Mouse (Mus musculus) cerebral cortex, adult 2 months (tissue): Measurements from ENCODE around the gene Tspan32.

Experiments
- WGBS: fragments of 180-500 bp; shearing (Covaris S2); methylation state at CpG from one replicate; pipeline ENCODE4 v1.1.7; 2018; 5-methylcytosine and 5-hydroxymethylcytosine counted together

Gene Tspan32

DNA sequence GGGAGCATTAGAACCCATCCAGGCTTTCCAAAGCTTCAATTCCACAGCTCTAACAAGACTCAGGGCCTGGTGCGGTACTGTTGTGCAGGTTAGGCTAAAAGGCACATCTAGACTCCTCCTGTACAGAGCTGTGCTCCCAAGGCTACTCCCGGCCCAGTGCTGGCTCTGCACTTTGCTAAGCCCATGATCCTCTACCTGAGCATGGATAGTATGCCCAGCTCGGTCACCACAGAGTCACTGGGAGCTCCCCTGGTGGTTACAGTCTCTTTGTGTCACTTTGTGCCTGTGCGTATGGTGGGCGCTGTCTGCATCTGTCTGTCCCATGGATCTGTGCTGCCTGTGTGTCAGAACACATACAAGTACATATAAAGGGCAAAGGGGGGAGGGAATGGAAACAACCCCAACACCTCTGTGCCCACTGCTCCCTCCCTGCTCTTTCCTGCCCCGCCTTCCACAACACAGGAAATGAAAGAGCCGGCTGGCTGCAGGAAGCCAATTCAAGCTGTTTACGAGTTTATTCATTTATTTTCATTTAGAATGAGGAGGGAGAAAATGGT lies 3.6 kb downstream of the Tspan32 start:
- WGBS: 60% methylated on average over 8 of the region's 8 CpGs

DNA sequence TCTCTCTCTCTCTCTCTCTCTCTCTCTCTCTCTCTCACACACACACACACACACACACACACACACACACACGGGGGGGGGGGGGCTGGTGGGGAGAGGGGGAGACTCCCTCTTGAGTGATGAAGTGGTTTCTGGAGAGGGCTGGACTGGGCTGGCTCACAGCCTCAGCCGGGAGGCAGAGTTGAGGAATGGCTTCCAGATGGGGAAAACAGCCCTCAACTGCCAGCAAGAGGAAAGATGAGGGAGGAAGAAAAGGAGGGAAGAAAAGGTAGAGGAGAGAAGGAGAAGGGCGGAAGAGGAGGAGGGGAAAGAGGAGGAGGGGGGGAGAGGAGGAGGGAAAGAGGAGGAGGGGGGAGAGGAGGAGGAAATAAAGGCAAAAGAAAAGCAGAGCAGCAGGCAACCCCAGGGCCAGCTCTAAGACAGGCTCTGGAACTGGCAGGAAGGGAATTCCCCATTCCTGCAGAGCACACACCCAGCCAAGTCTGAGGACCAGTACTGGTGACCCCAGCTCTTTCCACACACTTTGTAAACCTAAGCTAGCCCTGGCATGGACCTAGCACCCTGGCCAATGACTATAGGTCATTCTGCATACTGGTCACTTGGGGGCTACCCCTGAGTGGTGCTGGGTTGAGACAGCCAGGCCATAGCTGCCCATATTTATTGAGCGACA lies 4.3 kb downstream of the Tspan32 start:
- 40% methylated on average over 4 of the region's 4 CpGs for WGBS

DNA sequence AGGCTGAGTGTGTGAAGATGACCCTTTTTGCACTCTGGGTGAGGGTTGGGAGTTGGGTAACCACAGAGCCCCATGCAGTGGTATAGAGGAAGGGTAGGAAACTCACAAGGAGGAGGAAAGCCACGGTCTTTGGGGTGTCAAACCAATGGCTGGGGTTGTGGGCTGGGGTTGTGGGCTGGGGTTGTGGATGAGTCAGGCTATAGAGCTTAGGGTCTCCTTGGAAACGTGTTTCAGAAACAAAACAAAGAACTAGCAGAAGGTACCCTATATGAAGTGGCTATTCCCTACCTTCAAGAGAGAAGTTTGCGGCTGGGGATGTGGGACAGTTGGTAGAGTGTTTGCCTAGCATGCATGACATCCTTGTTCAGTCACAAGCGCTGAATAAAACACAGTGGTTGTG lies 5.2 kb downstream of the Tspan32 start:
- WGBS: 85% methylated on average over 4 of the region's 4 CpGs

DNA sequence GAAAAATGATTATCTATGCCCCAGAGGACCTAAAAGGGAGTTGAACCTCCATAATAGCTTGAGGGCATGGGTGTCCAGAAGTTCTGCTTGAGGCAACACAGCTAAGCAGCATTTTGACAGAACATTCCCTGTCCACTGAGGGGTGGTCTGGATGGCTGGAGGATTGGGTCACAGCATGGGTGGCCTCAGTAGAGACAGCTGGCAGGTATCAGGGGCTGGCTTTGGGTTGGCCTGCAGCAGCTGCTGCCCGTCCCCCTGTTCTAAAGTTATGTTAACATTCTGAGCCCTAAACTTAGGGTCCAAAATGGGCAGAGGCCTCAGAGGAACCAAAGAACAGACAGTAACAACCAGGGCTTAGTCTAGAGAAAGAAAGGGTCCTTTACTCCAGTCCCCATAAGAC lies 6.4 kb downstream of the Tspan32 start:
- 100% methylated on average over 1 of the region's 1 CpGs for WGBS

- WGBS: 59% methylated on average over 5 of the region's 5 CpGs
Measured at GRCm38 (mm10) chr7:143012230-143012875, 7.5 kb downstream of the Tspan32 start.

DNA sequence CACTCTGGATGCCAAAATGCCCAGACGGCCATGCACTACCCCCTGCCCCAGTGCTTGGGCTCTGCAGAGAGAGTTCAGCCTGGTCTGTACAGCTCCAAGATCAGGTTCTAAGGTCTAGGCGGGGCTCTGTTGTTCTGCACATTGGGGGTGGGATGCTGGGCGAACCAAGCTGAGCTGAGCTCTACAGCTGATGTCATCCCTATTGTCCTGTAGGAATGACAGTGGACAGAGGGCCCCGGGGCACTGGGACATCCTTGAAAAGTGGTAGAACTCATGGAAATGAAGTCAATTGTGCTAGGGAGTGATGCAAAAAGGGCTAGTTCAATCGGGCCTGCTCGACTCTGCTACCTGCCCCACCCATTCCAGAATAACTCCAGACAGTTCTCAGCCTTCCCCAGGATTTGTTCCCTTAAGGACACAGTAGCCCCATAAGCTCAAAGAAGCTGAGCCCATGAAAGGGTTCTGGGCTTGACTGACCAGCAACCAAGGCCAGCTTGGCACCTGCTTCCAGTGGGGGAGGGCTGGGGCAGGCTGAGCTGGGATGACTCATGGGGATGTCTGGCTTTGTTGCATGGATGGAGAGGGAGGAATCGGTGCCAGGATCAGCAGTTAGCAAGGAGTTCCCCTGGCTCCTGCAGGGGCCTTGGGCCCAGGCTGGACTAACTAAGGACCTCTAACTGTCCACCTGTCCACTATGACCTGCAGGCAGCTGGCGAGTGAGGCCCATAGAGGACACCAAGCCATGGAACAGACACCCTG lies 8.8 kb downstream of the Tspan32 start:
- WGBS: 52% methylated on average over 8 of the region's 8 CpGs

DNA sequence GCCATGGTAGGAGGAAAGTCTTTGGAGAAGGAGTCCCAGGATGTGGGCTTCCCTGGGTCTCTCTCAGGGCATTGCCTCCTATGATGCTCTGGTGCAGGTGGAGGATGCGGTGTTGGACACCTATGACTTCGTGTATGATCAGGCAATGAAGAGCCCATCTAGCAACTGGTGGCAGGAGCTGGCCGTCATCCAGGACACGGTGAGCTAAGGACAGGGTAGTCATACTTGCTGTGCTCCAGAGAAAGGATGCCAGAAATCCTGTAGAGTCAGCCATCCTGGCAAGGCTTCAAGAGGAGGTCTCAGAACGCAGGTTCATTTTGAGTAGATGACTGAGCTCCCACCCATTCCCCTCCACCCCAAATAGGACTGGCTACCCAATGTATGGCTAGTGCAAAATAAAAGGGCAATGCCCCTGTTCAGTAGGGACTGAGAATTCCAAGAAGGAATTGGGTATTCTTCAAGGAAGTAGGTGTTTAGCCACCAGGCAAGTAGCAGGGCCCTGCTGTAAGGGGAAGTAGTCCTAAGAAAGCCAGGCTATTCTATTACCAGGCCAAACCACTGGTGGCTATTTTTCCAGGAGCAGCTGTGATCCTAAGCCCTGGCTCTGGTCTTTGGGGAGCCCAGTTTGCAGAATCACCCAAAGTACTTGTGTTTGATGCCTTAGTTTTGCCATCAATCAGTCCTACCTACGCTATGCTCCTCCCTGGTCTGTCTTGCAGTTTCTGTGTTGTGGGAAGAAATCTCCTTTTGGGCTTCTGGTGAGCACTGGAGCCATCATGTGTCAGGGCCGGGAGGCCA lies 10.2 kb downstream of the Tspan32 start:
- 80% methylated on average over 7 of the region's 7 CpGs for WGBS

DNA sequence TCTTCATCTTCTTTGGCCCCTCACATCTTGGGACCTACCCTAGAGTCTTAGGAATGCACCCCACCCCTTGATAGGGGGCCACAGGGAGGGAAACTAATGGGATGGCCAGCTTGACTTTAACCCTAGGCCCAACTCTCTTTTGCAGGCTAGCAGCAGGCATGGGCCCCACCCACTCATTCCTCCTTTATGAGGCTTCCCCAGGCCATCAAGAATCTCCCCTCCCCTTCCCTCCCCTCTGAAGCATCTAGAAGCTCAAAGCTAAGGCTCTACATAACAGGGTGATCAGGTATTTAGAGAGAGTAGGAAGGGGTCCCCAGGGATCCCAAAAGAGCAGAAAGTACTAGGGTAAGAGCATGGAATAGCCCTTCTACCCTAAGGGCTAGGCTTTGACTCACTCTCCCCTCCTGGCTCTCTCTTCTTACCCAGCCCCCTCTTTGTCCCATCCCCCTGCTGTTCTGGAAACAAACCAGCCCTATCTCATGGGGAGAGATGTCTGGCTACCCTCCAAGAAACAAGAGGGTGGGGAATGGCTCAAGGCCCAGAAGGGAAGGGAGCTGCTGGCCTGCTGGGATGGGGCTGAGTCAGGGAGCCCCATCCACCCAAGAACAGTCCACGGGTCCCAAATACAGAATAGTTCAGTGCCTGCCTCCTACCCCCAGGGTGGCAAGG lies 11.0 kb downstream of the Tspan32 start:
- WGBS: 7% methylated on average over 1 of the region's 1 CpGs

DNA sequence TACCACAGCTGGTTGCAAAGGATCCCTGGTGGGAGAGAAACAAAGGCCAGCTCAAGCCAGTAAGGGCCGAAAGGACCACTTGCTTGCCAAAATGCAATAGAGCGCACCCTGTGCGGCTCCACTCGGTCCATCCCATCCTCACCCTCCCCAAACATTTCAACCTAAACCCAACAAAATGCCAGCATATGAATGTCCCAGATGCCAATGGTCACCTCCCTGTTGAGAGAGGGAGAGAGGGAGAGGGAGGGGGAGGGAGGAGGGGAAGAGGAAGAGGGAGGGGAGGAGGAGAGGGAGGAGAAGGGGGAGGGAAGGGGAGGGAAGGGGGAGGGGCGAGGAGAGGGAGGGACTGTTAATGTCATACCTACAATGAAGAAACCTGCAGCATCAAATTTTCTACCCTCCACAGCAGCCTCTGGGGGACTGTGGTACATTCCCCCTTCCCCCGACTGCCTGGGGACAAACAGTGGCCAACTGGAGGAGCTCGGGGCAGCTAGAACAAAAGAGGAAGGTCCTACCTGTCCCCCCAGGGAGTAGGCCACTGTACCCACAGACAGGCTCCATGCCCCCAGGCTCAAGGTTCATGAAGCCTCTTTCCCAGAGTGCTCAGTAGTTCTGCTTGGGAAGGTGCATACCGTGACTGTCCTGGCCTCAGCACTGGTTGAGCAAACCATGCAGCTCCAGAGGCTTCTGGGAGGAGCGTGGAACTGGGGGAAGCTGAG lies 11.7 kb downstream of the Tspan32 start:
- WGBS: 49% methylated on average over 9 of the region's 9 CpGs

DNA sequence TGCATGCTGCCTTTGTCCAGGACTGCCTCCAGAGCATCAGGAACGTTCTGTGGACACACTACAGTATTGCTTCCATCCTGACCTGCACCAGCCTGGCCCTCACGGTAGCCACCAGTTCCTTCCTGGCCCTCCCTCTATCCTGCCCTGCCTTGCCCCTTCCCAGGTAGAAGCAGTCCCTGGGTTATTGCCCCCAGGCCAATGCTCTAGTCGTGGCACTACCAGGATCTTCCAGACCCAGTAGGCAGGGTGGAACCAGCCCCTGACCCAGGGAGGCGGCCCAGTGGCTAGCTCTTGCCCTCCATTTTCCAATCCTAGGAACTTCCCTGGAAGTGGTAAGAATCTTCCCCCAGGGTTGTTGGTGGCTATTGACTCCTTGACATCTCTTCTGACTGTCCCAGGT lies 12.3 kb downstream of the Tspan32 start:
- 83% methylated on average over 4 of the region's 4 CpGs for WGBS

- 79% methylated on average over 3 of the region's 3 CpGs for WGBS
Measured at GRCm38 (mm10) chr7:143020764-143021163, 15.9 kb downstream of the Tspan32 start.

- 70% methylated on average over 5 of the region's 5 CpGs for WGBS
Measured at GRCm38 (mm10) chr7:143021356-143022164, 16.7 kb downstream of the Tspan32 start.

- 95% methylated on average over 2 of the region's 2 CpGs for WGBS
Measured at GRCm38 (mm10) chr7:143023499-143023898, 18.7 kb downstream of the Tspan32 start.

DNA sequence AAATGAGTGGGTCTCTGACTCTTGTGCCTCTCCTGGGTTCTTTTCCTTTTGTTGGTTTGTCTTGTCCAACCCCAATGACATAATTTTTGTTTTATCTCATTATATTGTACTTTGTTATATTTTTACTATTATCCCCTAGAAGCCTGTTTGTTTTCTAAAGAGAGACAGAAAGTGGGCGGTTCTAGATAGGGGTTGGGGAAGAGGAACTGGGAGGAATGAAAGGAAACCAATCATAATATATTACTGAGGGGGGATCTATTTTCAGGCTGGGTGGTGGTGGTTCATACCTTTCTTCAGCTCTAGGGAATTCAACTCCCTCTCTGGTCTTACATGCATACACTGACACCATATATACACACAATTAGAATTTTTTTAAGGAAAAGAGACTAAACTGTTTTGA lies 19.4 kb downstream of the Tspan32 start:
- 97% methylated on average over 1 of the region's 1 CpGs for WGBS

GRCm38 (mm10) chr7:143025496-143025895 lies 20.6 kb downstream of the Tspan32 start:
- 80% methylated on average over 3 of the region's 3 CpGs for WGBS

GRCm38 (mm10) chr7:143027196-143027595 lies 22.4 kb downstream of the Tspan32 start:
- WGBS: 92% methylated on average over 4 of the region's 4 CpGs

DNA sequence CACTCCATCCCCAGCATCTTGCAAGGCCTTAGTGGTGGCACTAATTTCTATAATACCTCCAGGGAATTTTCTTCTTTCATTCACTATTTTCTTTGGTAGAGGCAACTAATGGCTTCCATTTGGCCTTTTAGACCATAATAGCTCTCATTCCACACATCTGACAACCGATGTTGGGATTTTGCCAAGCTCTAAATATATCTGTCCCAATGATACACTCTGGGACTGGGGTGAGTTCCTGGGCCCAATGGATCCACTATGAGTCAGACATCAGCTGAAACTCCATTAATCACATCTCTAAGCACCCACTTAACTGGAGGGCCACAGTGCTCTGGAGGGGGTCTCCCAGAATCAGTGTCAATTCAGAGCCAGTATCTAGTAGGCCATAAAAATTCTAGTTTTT lies 27.0 kb downstream of the Tspan32 start:
- 63% methylated on average over 1 of the region's 1 CpGs for WGBS

DNA sequence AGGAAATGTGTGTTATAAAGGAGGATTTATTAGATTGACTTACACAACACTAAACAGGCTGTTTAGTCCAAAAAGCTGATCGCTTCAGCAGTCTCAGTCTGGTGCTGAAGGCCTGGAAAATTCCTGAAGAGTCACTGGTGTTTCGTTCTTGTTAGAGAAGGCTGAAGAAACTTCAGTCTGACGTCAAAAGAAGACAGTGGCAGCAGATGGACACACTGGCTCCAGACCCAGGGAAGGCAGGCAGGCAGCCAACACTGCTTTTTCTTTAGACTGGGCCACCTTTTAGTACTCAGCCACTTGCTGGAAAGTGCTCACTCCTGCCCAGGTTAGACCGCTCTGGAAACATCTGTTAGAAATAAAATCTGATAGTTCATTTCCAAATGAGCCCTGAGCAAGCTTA lies 28.7 kb downstream of the Tspan32 start:
- WGBS: 64% methylated on average over 4 of the region's 4 CpGs

DNA sequence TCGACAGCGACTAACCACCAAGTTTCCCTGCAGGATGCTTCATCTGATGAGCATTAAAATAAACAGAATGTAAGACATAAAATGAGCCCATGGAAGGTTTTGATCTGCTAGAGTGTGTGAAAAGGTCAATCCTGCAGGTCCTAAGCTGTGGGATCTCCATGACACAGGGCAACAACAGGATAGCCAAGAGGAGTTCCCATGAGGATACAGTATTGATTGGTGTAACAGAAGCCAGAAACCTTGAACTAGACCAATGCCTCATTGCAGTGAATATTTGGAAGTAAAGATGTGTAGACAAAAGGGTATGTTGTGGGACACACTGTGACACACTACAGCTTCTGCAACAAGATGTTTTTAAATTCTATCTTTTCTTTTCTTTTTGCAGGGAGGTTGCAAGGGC lies 29.3 kb downstream of the Tspan32 start:
- WGBS: 83% methylated on average over 2 of the region's 2 CpGs
